Mouse (Mus musculus) midbrain, embryonic 14.5 days (tissue): ENCODE measurements around the gene Mab21l3. TPM values are rescaled to one million over a fixed set of nuclear protein-coding genes. Genes with fewer than 3 reads are reported as not detected.

ENCODE experiments used
- polyA plus RNA-seq: library from polyadenylated mRNA; unstranded; fragments of >200 nt; fragmentation: Nextera tagmentation; extraction: Ambion mirVana; gene quantifications from 2 replicates; pipeline ENCODE4 v1.2.1, GENCODE M21; 2014

Mab21l3 gene
- polyA plus RNA-seq, 1 experiment from 2014 or later: not detected

Other genes with a start within 250 kb of the Mab21l3 start
- gene Atp1a1, start 244.3 kb downstream of the Mab21l3 start, polyA plus RNA-seq: 80.9 and 84.7 TPM in 2 replicates
- 7.9 and 8.8 TPM in 2 replicates for gene Slc22a15, start 75.5 kb upstream of the Mab21l3 start, polyA plus RNA-seq
- 45.0 and 46.2 TPM in 2 replicates for gene Nhlh2, start 161.1 kb upstream of the Mab21l3 start, polyA plus RNA-seq
- 0.16 and 0.26 TPM in 2 replicates for gene Casq2, start 237.5 kb upstream of the Mab21l3 start, polyA plus RNA-seq